In the genomic region with DNA sequence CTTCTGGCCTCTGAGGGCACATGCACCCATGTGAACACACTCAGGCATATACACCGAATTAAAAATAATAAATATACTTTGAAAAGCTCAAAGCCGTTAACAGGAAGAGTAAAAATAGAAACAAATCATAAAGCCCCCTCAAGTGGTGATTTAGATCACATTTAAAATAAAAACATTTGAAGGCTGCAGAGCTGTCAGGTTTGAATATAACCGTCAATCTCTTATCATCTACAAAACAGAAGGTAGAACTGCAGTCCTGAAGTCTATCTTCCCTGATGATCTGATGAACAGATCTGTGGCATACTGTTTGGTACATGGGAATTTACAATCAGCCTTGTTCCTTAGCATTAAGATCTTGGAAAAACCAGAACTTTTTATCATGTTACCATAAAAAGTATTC, we compare ENCODE assay signal across 16 mouse cellular contexts.
"Had no signal": no experiment of that assay in that cellular context is flagged by ENCODE, and none has a peak within 500 bp of the region (broad histone marks: within the 10 kb centered on the region; RNA-seq: fewer than 3 reads in every experiment).

No protein-coding gene starts in this region.

- H3K4me2 ChIP-seq: neural tube, embryonic 12.5 days; neural tube, embryonic 13.5 days; neural tube, embryonic 15.5 days; stomach, embryonic 15.5 days had no signal

- H3K27ac ChIP-seq: neural tube, embryonic 12.5 days; neural tube, embryonic 13.5 days; neural tube, embryonic 15.5 days; stomach, embryonic 15.5 days had no signal

- H3K4me1 ChIP-seq: neural tube, embryonic 12.5 days; neural tube, embryonic 13.5 days; neural tube, embryonic 15.5 days; stomach, embryonic 15.5 days had no signal

- H3K9me3 ChIP-seq: neural tube, embryonic 12.5 days; neural tube, embryonic 13.5 days; neural tube, embryonic 15.5 days; stomach, embryonic 15.5 days had no signal

- H3K27me3 ChIP-seq: neural tube, embryonic 12.5 days; neural tube, embryonic 13.5 days; neural tube, embryonic 15.5 days; stomach, embryonic 15.5 days had no signal

- DNase-seq: retina, postnatal 1 day; right cerebral cortex, adult 18-20 months; right cerebral cortex, postnatal 14 days; right cerebral cortex, postnatal 25 days; right cerebral cortex, postnatal 4 days; spleen, adult 18-20 months; thymus, adult 18-20 months; thymus, adult 2 months; thymus, postnatal 14 days; thymus, postnatal 25 days; thymus, postnatal 36 days; thymus, postnatal 4 days had no signal

- H3K9ac ChIP-seq: neural tube, embryonic 12.5 days; neural tube, embryonic 13.5 days; neural tube, embryonic 15.5 days; stomach, embryonic 15.5 days had no signal

- H3K4me3 ChIP-seq: neural tube, embryonic 12.5 days; neural tube, embryonic 13.5 days; neural tube, embryonic 15.5 days; stomach, embryonic 15.5 days had no signal
